Mouse (Mus musculus): ENCODE measurements at regions not wholly inside any gene's neighbourhood (a gene's known extent, or its start where the extent isn't known, plus 50 kb on each side); places are given as distances from the start of the nearest gene placed in this dataset.

- no peaks in the 10 kb centered on the region for H3K9me3 ChIP-seq (ENCODE audit: low read length)
- WGBS, result 74% methylated on average over 2 of the region's 2 CpGs
- no peak overlapping the region for H3K9ac ChIP-seq (replicated peaks; ENCODE audit: low read depth)
- no peaks in the 10 kb centered on the region for H3K27me3 ChIP-seq (replicated peaks; ENCODE audit: insufficient read depth, low read length)
- H3K27ac ChIP-seq (ENCODE audit: low read length), result no peak overlapping the region
- no peak overlapping the region for H3K4me2 ChIP-seq (replicated peaks; ENCODE audit: low read depth, low read length)
- H3K4me3 ChIP-seq (ENCODE audit: low read depth, low read length), result no peak overlapping the region
- no peak for TF ChIP-seq EP300 (IDR thresholded peaks at IDR 0.05)
- TF ChIP-seq CTCF (IDR thresholded peaks at IDR 0.05), result no peak
- no peak for DNase-seq (ENCODE audit: low spot score)
- ATAC-seq, result no peak
- H3K4me1 ChIP-seq (ENCODE audit: insufficient read depth, low read depth, low read length), result no peaks in the 10 kb centered on the region
- no peaks in the 10 kb centered on the region for H3K36me3 ChIP-seq (ENCODE audit: insufficient read depth, low read length)
Measured at GRCm38 (mm10) chr8:66756639-66757038, 59.6 kb downstream of the Npy1r start.

GRCm38 (mm10) chr8:66757830-66758229 lies 60.8 kb downstream of the Npy1r start:
- Histone ChIP-seq H3K27ac (ENCODE audit: low read length) (no peak overlapping the region), H3K9me3 (ENCODE audit: low read length) (no peaks in the 10 kb centered on the region), H3K36me3 (ENCODE audit: insufficient read depth, low read length) (no peaks in the 10 kb centered on the region), H3K4me3 (ENCODE audit: low read depth, low read length) (no peak overlapping the region), H3K4me1 (ENCODE audit: insufficient read depth, low read depth, low read length) (no peaks in the 10 kb centered on the region), H3K9ac (replicated peaks; ENCODE audit: low read depth) (no peak overlapping the region), H3K27me3 (replicated peaks; ENCODE audit: insufficient read depth, low read length) (no peaks in the 10 kb centered on the region), H3K4me2 (replicated peaks; ENCODE audit: low read depth, low read length) (no peak overlapping the region)
- TF ChIP-seq CTCF (IDR thresholded peaks at IDR 0.05) (no peak), EP300 (IDR thresholded peaks at IDR 0.05) (no peak)
- ATAC-seq (no peak), DNase-seq (ENCODE audit: low spot score) (no peak)
- WGBS, result 85% methylated on average over 2 of the region's 2 CpGs

GRCm38 (mm10) chr8:66758519-66758918 lies 61.5 kb downstream of the Npy1r start:
- Histone ChIP-seq H3K9me3 (ENCODE audit: low read length) (no peaks in the 10 kb centered on the region), H3K4me1 (ENCODE audit: insufficient read depth, low read depth, low read length) (no peaks in the 10 kb centered on the region), H3K27ac (ENCODE audit: low read length) (no peak overlapping the region), H3K27me3 (replicated peaks; ENCODE audit: insufficient read depth, low read length) (no peaks in the 10 kb centered on the region), H3K36me3 (ENCODE audit: insufficient read depth, low read length) (no peaks in the 10 kb centered on the region), H3K4me2 (replicated peaks; ENCODE audit: low read depth, low read length) (no peak overlapping the region), H3K4me3 (ENCODE audit: low read depth, low read length) (no peak overlapping the region), H3K9ac (replicated peaks; ENCODE audit: low read depth) (no peak overlapping the region)
- no peak for TF ChIP-seq EP300 (IDR thresholded peaks at IDR 0.05)
- no peak for DNase-seq (ENCODE audit: low spot score)
- no peak for ATAC-seq
- 86% methylated on average over 2 of the region's 2 CpGs for WGBS

GRCm38 (mm10) chr8:66759716-66760115 lies 62.7 kb downstream of the Npy1r start:
- no peak for ATAC-seq
- Histone ChIP-seq H3K36me3 (ENCODE audit: insufficient read depth, low read length) (no peaks in the 10 kb centered on the region), H3K4me2 (replicated peaks; ENCODE audit: low read depth, low read length) (no peak overlapping the region), H3K9me3 (ENCODE audit: low read length) (no peaks in the 10 kb centered on the region), H3K4me3 (ENCODE audit: low read depth, low read length) (no peak overlapping the region), H3K27me3 (replicated peaks; ENCODE audit: insufficient read depth, low read length) (no peaks in the 10 kb centered on the region), H3K27ac (ENCODE audit: low read length) (no peak overlapping the region), H3K9ac (replicated peaks; ENCODE audit: low read depth) (no peak overlapping the region), H3K4me1 (ENCODE audit: insufficient read depth, low read depth, low read length) (no peaks in the 10 kb centered on the region)
- peak; percentile 18 for DNase-seq (ENCODE audit: low spot score)
- TF ChIP-seq EP300 (IDR thresholded peaks at IDR 0.05), result no peak
- TF ChIP-seq CTCF (IDR thresholded peaks at IDR 0.05), result no peak

GRCm38 (mm10) chr8:66760958-66761583 lies 64.1 kb downstream of the Npy1r start:
- peak; percentile 58 for ATAC-seq
- no peak overlapping the region for H3K27ac ChIP-seq (ENCODE audit: low read length)
- H3K36me3 ChIP-seq (ENCODE audit: insufficient read depth, low read length), result no peaks in the 10 kb centered on the region
- H3K9me3 ChIP-seq (ENCODE audit: low read length), result no peaks in the 10 kb centered on the region
- H3K27me3 ChIP-seq (replicated peaks; ENCODE audit: insufficient read depth, low read length), result no peaks in the 10 kb centered on the region
- TF ChIP-seq CTCF (IDR thresholded peaks at IDR 0.05) (no peak), EP300 (IDR thresholded peaks at IDR 0.05) (no peak)
- DNase-seq (ENCODE audit: low spot score), result peak; percentile 34
- WGBS, result 20% methylated on average over 3 of the region's 3 CpGs
- no peaks in the 10 kb centered on the region for H3K4me1 ChIP-seq (ENCODE audit: insufficient read depth, low read depth, low read length)
- no peak overlapping the region for H3K9ac ChIP-seq (replicated peaks; ENCODE audit: low read depth)
- no peak overlapping the region for H3K4me3 ChIP-seq (ENCODE audit: low read depth, low read length)
- no peak overlapping the region for H3K4me2 ChIP-seq (replicated peaks; ENCODE audit: low read depth, low read length)

- DNase-seq (ENCODE audit: low spot score) (no peak), ATAC-seq (no peak)
- no peak for TF ChIP-seq EP300 (IDR thresholded peaks at IDR 0.05)
- no peak for TF ChIP-seq CTCF (IDR thresholded peaks at IDR 0.05)
- WGBS, result 54% methylated on average over 3 of the region's 3 CpGs
- Histone ChIP-seq H3K9ac (replicated peaks; ENCODE audit: low read depth) (no peak overlapping the region), H3K27ac (ENCODE audit: low read length) (no peak overlapping the region), H3K27me3 (replicated peaks; ENCODE audit: insufficient read depth, low read length) (no peaks in the 10 kb centered on the region), H3K4me1 (ENCODE audit: insufficient read depth, low read depth, low read length) (no peaks in the 10 kb centered on the region), H3K36me3 (ENCODE audit: insufficient read depth, low read length) (no peaks in the 10 kb centered on the region), H3K4me3 (ENCODE audit: low read depth, low read length) (no peak overlapping the region), H3K4me2 (replicated peaks; ENCODE audit: low read depth, low read length) (no peak overlapping the region), H3K9me3 (ENCODE audit: low read length) (no peaks in the 10 kb centered on the region)
Measured at GRCm38 (mm10) chr8:66764992-66765528, 68.1 kb downstream of the Npy1r start.

All from lung, postnatal 0 days (tissue).